Mouse (Mus musculus): Measurements from ENCODE around the gene Eif4b. TPM values are rescaled to one million over a fixed set of nuclear protein-coding genes. Genes with fewer than 3 reads are reported as not detected.

The Eif4b gene
- total and polyA plus RNA-seq, 3 experiments: 536 to 652 (median 555) TPM

GRCm38 (mm10) chr15:102074876-102075585 lies 1.5 kb downstream of the Eif4b start:
- H3K9ac ChIP-seq (ENCODE audit: insufficient read depth, low read depth): peak overlapping the region; percentile 92
- peaks cover 60% of the 10 kb centered on the region for H3K79me2 ChIP-seq (replicated peaks; ENCODE audit: control insufficient read depth, extremely low read depth, insufficient read depth, poor library complexity, severe bottlenecking)
- peak overlapping the region; percentile 92 to 99 (median 94) for H3K4me3 ChIP-seq (replicated peaks in 1 of 3; ENCODE audit: low read depth in 2 of 3, low read length in 2 of 3, poor library complexity in 1 of 3)
- no peak for DNase-seq (ENCODE audit: extremely low read depth)
- peak overlapping the region; percentile 100 for H3K4me2 ChIP-seq (ENCODE audit: insufficient read depth, low read depth, poor library complexity, severe bottlenecking)
- no peak overlapping the region for H3K27ac ChIP-seq (ENCODE audit: insufficient read depth, low read depth)
- H3K9me3 ChIP-seq (replicated peaks; ENCODE audit: low read length): no peaks in the 10 kb centered on the region
- dilution Hi-C loops (cut with MboI; ENCODE audit: extremely low pct_ligation_motif_present, extremely low pct_unique_long_range_greater_than_20kb, low sequenced_read_pairs) (no loop called here), in situ Hi-C loops (cut with MboI; ENCODE audit: low pct_ligation_motif_present, low pct_unique_long_range_greater_than_20kb, low sequenced_read_pairs) (loop anchor here (5.0 kb wide), 1 partner anchor 753 kb away; no protein-coding TSS in a partner anchor)
- H3K36me3 ChIP-seq (replicated peaks in 1 of 2; ENCODE audit: control insufficient read depth in 1 of 2, insufficient read depth in 1 of 2, low read length in 1 of 2): peaks cover 4 to 26% of the 10 kb centered on the region in 2 experiments
- TF ChIP-seq MYC (IDR thresholded peaks at IDR 0.05; ENCODE audit: low read depth, low read length) (peak; percentile 32; the same call in 1 of the 2 replicates), KAT2A (IDR thresholded peaks at IDR 0.05; ENCODE audit: insufficient replicate concordance, low read length) (no peak), BHLHE40 (IDR thresholded peaks at IDR 0.05; ENCODE audit: low read depth, low read length) (no peak)
- H3K27me3 ChIP-seq (replicated peaks): no peaks in the 10 kb centered on the region
- peaks cover 10 to 62% of the 10 kb centered on the region in 2 experiments for H3K4me1 ChIP-seq (ENCODE audit: control insufficient read depth in 1 of 2, insufficient read depth in 2 of 2)

- Histone ChIP-seq H3K9me3 (replicated peaks; ENCODE audit: low read length) (no peaks in the 10 kb centered on the region), H3K27me3 (replicated peaks) (no peaks in the 10 kb centered on the region), H3K36me3 (replicated peaks in 1 of 2; ENCODE audit: control insufficient read depth in 1 of 2, insufficient read depth in 1 of 2, low read length in 1 of 2) (peaks cover 15 to 47% of the 10 kb centered on the region in 2 experiments), H3K4me3 (replicated peaks in 1 of 3; ENCODE audit: low read depth in 2 of 3, low read length in 2 of 3, poor library complexity in 1 of 3) (no peak overlapping the region), H3K4me1 (ENCODE audit: control insufficient read depth in 1 of 2, insufficient read depth in 2 of 2) (peaks cover 7 to 66% of the 10 kb centered on the region in 2 experiments), H3K27ac (ENCODE audit: insufficient read depth, low read depth) (no peak overlapping the region), H3K4me2 (ENCODE audit: insufficient read depth, low read depth, poor library complexity, severe bottlenecking) (peak overlapping the region; percentile 0; the same call in 1 of the 2 replicates), H3K79me2 (replicated peaks; ENCODE audit: control insufficient read depth, extremely low read depth, insufficient read depth, poor library complexity, severe bottlenecking) (peaks cover 81% of the 10 kb centered on the region), H3K9ac (ENCODE audit: insufficient read depth, low read depth) (no peak overlapping the region)
- dilution Hi-C loops (cut with MboI; ENCODE audit: extremely low pct_ligation_motif_present, extremely low pct_unique_long_range_greater_than_20kb, low sequenced_read_pairs) (no loop called here), in situ Hi-C loops (cut with MboI; ENCODE audit: low pct_ligation_motif_present, low pct_unique_long_range_greater_than_20kb, low sequenced_read_pairs) (no loop called here)
- DNase-seq (ENCODE audit: extremely low read depth): no peak
- no peak for TF ChIP-seq MEF2A (IDR thresholded peaks at IDR 0.05; ENCODE audit: borderline replicate concordance, low read depth, low read length)
- 0 out of 2 replicates have a peak, but pooled peaks have one; percentile 42 for TF ChIP-seq MYC (IDR thresholded peaks at IDR 0.05; ENCODE audit: low read depth, low read length)
- no peak for TF ChIP-seq CHD2 (IDR thresholded peaks at IDR 0.05; ENCODE audit: low read length)
These were observed 3.6 kb downstream of the Eif4b start for GRCm38 (mm10) chr15:102077111-102077677.

- Histone ChIP-seq H3K9me3 (replicated peaks; ENCODE audit: low read length) (no peaks in the 10 kb centered on the region), H3K4me3 (replicated peaks in 1 of 3; ENCODE audit: low read depth in 2 of 3, low read length in 2 of 3, poor library complexity in 1 of 3) (no peak overlapping the region), H3K9ac (ENCODE audit: insufficient read depth, low read depth) (no peak overlapping the region), H3K27ac (ENCODE audit: insufficient read depth, low read depth) (peak overlapping the region; percentile 8; the same call in 1 of the 2 replicates), H3K36me3 (replicated peaks in 1 of 2; ENCODE audit: control insufficient read depth in 1 of 2, insufficient read depth in 1 of 2, low read length in 1 of 2) (peaks cover 31 to 68% of the 10 kb centered on the region in 2 experiments), H3K4me2 (ENCODE audit: insufficient read depth, low read depth, poor library complexity, severe bottlenecking) (peak overlapping the region; percentile 60), H3K4me1 (ENCODE audit: control insufficient read depth in 1 of 2, insufficient read depth in 2 of 2) (peaks cover 7 to 63% of the 10 kb centered on the region in 2 experiments), H3K27me3 (replicated peaks) (no peaks in the 10 kb centered on the region), H3K79me2 (replicated peaks; ENCODE audit: control insufficient read depth, extremely low read depth, insufficient read depth, poor library complexity, severe bottlenecking) (peaks cover 95% of the 10 kb centered on the region)
- dilution Hi-C loops (cut with MboI; ENCODE audit: extremely low pct_ligation_motif_present, extremely low pct_unique_long_range_greater_than_20kb, low sequenced_read_pairs): no loop called here
- no peak for DNase-seq (ENCODE audit: extremely low read depth)
- in situ Hi-C loops (cut with MboI; ENCODE audit: low pct_ligation_motif_present, low pct_unique_long_range_greater_than_20kb, low sequenced_read_pairs): no loop called here
- no peak for TF ChIP-seq CHD1 (IDR thresholded peaks at IDR 0.05; ENCODE audit: low read depth, low read length)
- no peak for TF ChIP-seq GABPA (IDR thresholded peaks at IDR 0.05; ENCODE audit: insufficient replicate concordance, low read depth, low read length)
- no peak for TF ChIP-seq MXI1 (IDR thresholded peaks at IDR 0.05; ENCODE audit: low read depth, low read length)
- TF ChIP-seq EP300 (IDR thresholded peaks at IDR 0.05; ENCODE audit: low read length): no peak
- no peak for TF ChIP-seq MYC (IDR thresholded peaks at IDR 0.05; ENCODE audit: low read depth, low read length)
- no peak for TF ChIP-seq MAFK (IDR thresholded peaks at IDR 0.05; ENCODE audit: insufficient replicate concordance, low read length)
- TF ChIP-seq NELFE (IDR thresholded peaks at IDR 0.05; ENCODE audit: low read depth, low read length): no peak
- no peak for TF ChIP-seq MAX (IDR thresholded peaks at IDR 0.05; ENCODE audit: low read length)
- TF ChIP-seq TBP (conservative IDR thresholded peaks at IDR 0.05; ENCODE audit: low read depth, low read length): no peak
- TF ChIP-seq ETS1 (conservative IDR thresholded peaks at IDR 0.05; ENCODE audit: low read depth, low read length): no peak
- TF ChIP-seq RCOR1 (conservative IDR thresholded peaks at IDR 0.05; ENCODE audit: low read depth, low read length): no peak
- no peak for TF ChIP-seq PAX5 (IDR thresholded peaks at IDR 0.05; ENCODE audit: low read length)
- no peak for TF ChIP-seq NRF1 (IDR thresholded peaks at IDR 0.05; ENCODE audit: low read depth, low read length)
- no peak for TF ChIP-seq IRF4 (IDR thresholded peaks at IDR 0.05; ENCODE audit: low read depth, low read length)
- no peak for TF ChIP-seq ZNF384 (IDR thresholded peaks at IDR 0.05; ENCODE audit: low read depth, low read length)
- no peak for TF ChIP-seq POLR2A (IDR thresholded peaks at IDR 0.05; ENCODE audit: low read depth, low read length)
These were observed 5.6 kb downstream of the Eif4b start for GRCm38 (mm10) chr15:102079221-102079620.
